Mouse (Mus musculus): Measurements from ENCODE around the gene Itgbl1. TPM values are rescaled to one million over a fixed set of nuclear protein-coding genes. Genes with fewer than 3 reads are reported as not detected.

Gene Itgbl1
- 0.15 TPM in 1 of 2 replicates, not detected in the other for polyA plus RNA-seq (2012; rRNA removed)

- Histone ChIP-seq H3K27ac (ENCODE audit: insufficient read depth, low read depth, low read length) (no peak within 1 kb of the TSS), H3K27me3 (ENCODE audit: control insufficient read depth, insufficient read depth, low read length) (no peaks in the 10 kb centered on the region), H3K4me1 (ENCODE audit: control insufficient read depth, insufficient read depth, insufficient read length, low read length) (peaks cover 2% of the 10 kb centered on the region; the same call in 1 of the 2 replicates), H3K4me3 (ENCODE audit: low read depth, low read length) (no peak within 1 kb of the TSS), H3K36me3 (ENCODE audit: control insufficient read depth, insufficient read depth, low read length) (no peaks in the 10 kb centered on the region)
- TF ChIP-seq CTCF (IDR thresholded peaks at IDR 0.05; ENCODE audit: extremely low read depth, insufficient read length, insufficient replicate concordance, low read depth, low read length) = no peak
- TF ChIP-seq POLR2A (IDR thresholded peaks at IDR 0.05; ENCODE audit: low read depth, low read length) = no peak
- WGBS = 47% methylated on average over 7 of the region's 7 CpGs
These were observed at the start of gene Itgbl1 for GRCm38 (mm10) chr14:123659921-123660385. Gene Itgbl1 (plus strand): TSS chr14:123659971.

GRCm38 (mm10) chr14:123622969-123623368 is 36.8 kb upstream of the Itgbl1 start:
- Histone ChIP-seq H3K27ac (ENCODE audit: insufficient read depth, low read depth, low read length) (no peak overlapping the region), H3K27me3 (ENCODE audit: control insufficient read depth, insufficient read depth, low read length) (no peaks in the 10 kb centered on the region), H3K4me1 (ENCODE audit: control insufficient read depth, insufficient read depth, insufficient read length, low read length) (peaks cover 3% of the 10 kb centered on the region; the same call in 1 of the 2 replicates), H3K36me3 (ENCODE audit: control insufficient read depth, insufficient read depth, low read length) (no peaks in the 10 kb centered on the region), H3K4me3 (ENCODE audit: low read depth, low read length) (no peak overlapping the region)
- TF ChIP-seq CTCF (IDR thresholded peaks at IDR 0.05; ENCODE audit: extremely low read depth, insufficient read length, insufficient replicate concordance, low read depth, low read length) (no peak), POLR2A (IDR thresholded peaks at IDR 0.05; ENCODE audit: low read depth, low read length) (no peak)
- WGBS = 62% methylated on average over 1 of the region's 1 CpGs

- Histone ChIP-seq H3K27me3 (ENCODE audit: control insufficient read depth, insufficient read depth, low read length) (no peaks in the 10 kb centered on the region), H3K36me3 (ENCODE audit: control insufficient read depth, insufficient read depth, low read length) (no peaks in the 10 kb centered on the region), H3K4me1 (ENCODE audit: control insufficient read depth, insufficient read depth, insufficient read length, low read length) (peaks cover 3% of the 10 kb centered on the region; the same call in 1 of the 2 replicates), H3K27ac (ENCODE audit: insufficient read depth, low read depth, low read length) (no peak within 1 kb of the TSS), H3K4me3 (ENCODE audit: low read depth, low read length) (peak within 1 kb of the TSS; percentile 50)
- 4% methylated on average over 47 of the region's 47 CpGs for WGBS
- TF ChIP-seq CTCF (IDR thresholded peaks at IDR 0.05; ENCODE audit: extremely low read depth, insufficient read length, insufficient replicate concordance, low read depth, low read length) = no peak
- TF ChIP-seq POLR2A (IDR thresholded peaks at IDR 0.05; ENCODE audit: low read depth, low read length) = no peak
These were observed 33.1 kb upstream of the Itgbl1 start, which contains the start of gene Nalcn for GRCm38 (mm10) chr14:123626501-123627179. Gene Nalcn (minus strand): TSS chr14:123627144.

GRCm38 (mm10) chr14:123627180-123627562 is 32.6 kb upstream of the Itgbl1 start:
- H3K36me3 ChIP-seq (ENCODE audit: control insufficient read depth, insufficient read depth, low read length) = no peaks in the 10 kb centered on the region
- peak overlapping the region; percentile 50; the same call in 1 of the 2 replicates for H3K4me3 ChIP-seq (ENCODE audit: low read depth, low read length)
- no peak for TF ChIP-seq CTCF (IDR thresholded peaks at IDR 0.05; ENCODE audit: extremely low read depth, insufficient read length, insufficient replicate concordance, low read depth, low read length)
- no peak for TF ChIP-seq POLR2A (IDR thresholded peaks at IDR 0.05; ENCODE audit: low read depth, low read length)
- no peak overlapping the region for H3K27ac ChIP-seq (ENCODE audit: insufficient read depth, low read depth, low read length)
- H3K27me3 ChIP-seq (ENCODE audit: control insufficient read depth, insufficient read depth, low read length) = no peaks in the 10 kb centered on the region
- peaks cover 3% of the 10 kb centered on the region; the same call in 1 of the 2 replicates for H3K4me1 ChIP-seq (ENCODE audit: control insufficient read depth, insufficient read depth, insufficient read length, low read length)
- 68% methylated on average over 3 of the region's 3 CpGs for WGBS

GRCm38 (mm10) chr14:123661091-123661491 is 1.3 kb downstream of the Itgbl1 start:
- 21% methylated on average over 20 of the region's 20 CpGs for WGBS
- Histone ChIP-seq H3K27me3 (ENCODE audit: control insufficient read depth, insufficient read depth, low read length) (no peaks in the 10 kb centered on the region), H3K36me3 (ENCODE audit: control insufficient read depth, insufficient read depth, low read length) (no peaks in the 10 kb centered on the region), H3K4me3 (ENCODE audit: low read depth, low read length) (no peak overlapping the region), H3K4me1 (ENCODE audit: control insufficient read depth, insufficient read depth, insufficient read length, low read length) (peaks cover 2% of the 10 kb centered on the region; the same call in 1 of the 2 replicates), H3K27ac (ENCODE audit: insufficient read depth, low read depth, low read length) (no peak overlapping the region)
- no peak for TF ChIP-seq POLR2A (IDR thresholded peaks at IDR 0.05; ENCODE audit: low read depth, low read length)
- TF ChIP-seq CTCF (IDR thresholded peaks at IDR 0.05; ENCODE audit: extremely low read depth, insufficient read length, insufficient replicate concordance, low read depth, low read length) = peak; percentile 26; the same call in 1 of the 2 replicates

- WGBS = 38% methylated on average over 1 of the region's 1 CpGs
- TF ChIP-seq CTCF (IDR thresholded peaks at IDR 0.05; ENCODE audit: extremely low read depth, insufficient read length, insufficient replicate concordance, low read depth, low read length) (no peak), POLR2A (IDR thresholded peaks at IDR 0.05; ENCODE audit: low read depth, low read length) (no peak)
- H3K4me1 ChIP-seq (ENCODE audit: control insufficient read depth, insufficient read depth, insufficient read length, low read length) = peaks cover 2% of the 10 kb centered on the region; the same call in 1 of the 2 replicates
- no peaks in the 10 kb centered on the region for H3K27me3 ChIP-seq (ENCODE audit: control insufficient read depth, insufficient read depth, low read length)
- H3K4me3 ChIP-seq (ENCODE audit: low read depth, low read length) = no peak overlapping the region
- no peaks in the 10 kb centered on the region for H3K36me3 ChIP-seq (ENCODE audit: control insufficient read depth, insufficient read depth, low read length)
- no peak overlapping the region for H3K27ac ChIP-seq (ENCODE audit: insufficient read depth, low read depth, low read length)
These were observed 2.6 kb downstream of the Itgbl1 start for GRCm38 (mm10) chr14:123662386-123662785.

- Histone ChIP-seq H3K27me3 (ENCODE audit: control insufficient read depth, insufficient read depth, low read length) (no peaks in the 10 kb centered on the region), H3K4me1 (ENCODE audit: control insufficient read depth, insufficient read depth, insufficient read length, low read length) (peaks cover 2% of the 10 kb centered on the region; the same call in 1 of the 2 replicates), H3K36me3 (ENCODE audit: control insufficient read depth, insufficient read depth, low read length) (no peaks in the 10 kb centered on the region), H3K4me3 (ENCODE audit: low read depth, low read length) (no peak overlapping the region), H3K27ac (ENCODE audit: insufficient read depth, low read depth, low read length) (no peak overlapping the region)
- no peak for TF ChIP-seq POLR2A (IDR thresholded peaks at IDR 0.05; ENCODE audit: low read depth, low read length)
- TF ChIP-seq CTCF (IDR thresholded peaks at IDR 0.05; ENCODE audit: extremely low read depth, insufficient read length, insufficient replicate concordance, low read depth, low read length) = no peak
These were observed 3.4 kb downstream of the Itgbl1 start for GRCm38 (mm10) chr14:123663206-123663605.

All from small intestine, adult 2 months (tissue).